Mouse (Mus musculus): ENCODE measurements around the gene Olfr520. TPM values are rescaled to one million over a fixed set of nuclear protein-coding genes. Genes with fewer than 3 reads are reported as not detected.
"Not testable (repeated sequence)": the region's sequence is repeated elsewhere in the genome, so short reads cannot be mapped to it uniquely, and the experiment has no call there.

Gene Olfr520
- total RNA-seq (2021) = under 1 TPM in 1 of 2 experiments, not detected in 1; 0.31 TPM
- long read RNA-seq, experiment 1 = 0 reads
- long read RNA-seq, experiment 2 = 0 reads

DNA sequence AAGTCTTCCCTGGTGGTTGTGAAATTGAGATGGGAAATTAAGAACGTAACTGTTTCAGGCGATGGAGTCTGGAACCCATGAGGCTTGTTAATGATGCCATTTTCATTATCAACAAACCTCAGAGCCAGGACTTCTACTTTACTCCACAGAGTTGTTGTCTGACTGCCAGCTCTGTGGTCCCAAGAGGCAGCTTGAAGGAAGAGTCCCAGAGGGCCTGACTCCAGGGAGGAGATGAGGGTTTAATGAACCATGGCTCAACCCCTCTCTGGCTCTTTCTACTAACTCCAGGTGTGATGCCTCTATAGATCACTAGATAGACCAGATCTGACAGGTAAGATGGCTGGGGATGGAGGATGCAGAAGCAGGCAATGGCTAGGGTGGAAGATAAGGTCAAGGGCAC lies at the start of gene Olfr520:
TSS of gene Olfr520 (plus strand) at position 301 of the 400 bp plus-strand sequence.
- intact Hi-C loops (cut with DNase I; ENCODE audit: low total_unique reads) = no loop called here
- DNase-seq = no peak

DNA sequence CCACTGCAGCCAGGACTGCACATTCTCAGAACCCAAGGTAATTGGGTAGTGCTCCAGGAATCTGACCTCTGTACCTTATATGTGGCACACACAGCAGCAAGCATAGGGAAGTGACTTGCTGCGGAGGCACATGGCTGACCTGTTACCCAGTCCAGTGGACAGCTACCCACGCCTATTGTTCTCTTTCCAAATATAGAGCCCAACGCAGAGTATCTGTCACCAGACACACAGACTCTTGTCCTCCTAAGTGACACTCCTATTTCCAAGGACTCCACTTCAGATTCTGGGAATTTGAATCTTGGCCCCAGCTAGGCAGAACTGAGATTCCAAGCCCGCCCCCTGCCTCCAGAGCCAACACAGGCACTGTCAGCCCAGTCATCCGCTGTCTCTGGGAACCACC lies 49.3 kb upstream of the Olfr520 start:
- intact Hi-C loops (cut with DNase I; ENCODE audit: low total_unique reads) = no loop called here
- no peak for DNase-seq

DNA sequence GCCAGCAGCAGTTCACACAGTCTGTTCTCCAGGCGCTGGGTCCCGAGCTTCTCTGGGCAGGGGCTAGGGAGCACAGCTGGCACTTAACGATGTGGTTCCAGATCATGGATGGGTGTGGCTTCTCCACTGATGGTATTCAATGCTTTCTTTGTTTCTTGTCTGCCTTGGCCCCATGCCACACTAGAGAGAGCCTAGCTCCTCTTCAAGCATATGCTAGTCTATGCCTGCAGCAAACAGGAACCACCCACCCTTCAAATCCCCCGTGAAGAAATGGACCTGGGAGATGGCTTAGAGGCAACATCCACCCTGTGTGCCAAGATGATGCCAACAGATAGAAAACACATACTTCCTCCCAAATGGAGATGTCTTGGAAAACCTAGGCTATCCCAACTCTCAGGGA lies 46.0 kb upstream of the Olfr520 start:
- intact Hi-C loops (cut with DNase I; ENCODE audit: low total_unique reads) = no loop called here
- DNase-seq = no peak

DNA sequence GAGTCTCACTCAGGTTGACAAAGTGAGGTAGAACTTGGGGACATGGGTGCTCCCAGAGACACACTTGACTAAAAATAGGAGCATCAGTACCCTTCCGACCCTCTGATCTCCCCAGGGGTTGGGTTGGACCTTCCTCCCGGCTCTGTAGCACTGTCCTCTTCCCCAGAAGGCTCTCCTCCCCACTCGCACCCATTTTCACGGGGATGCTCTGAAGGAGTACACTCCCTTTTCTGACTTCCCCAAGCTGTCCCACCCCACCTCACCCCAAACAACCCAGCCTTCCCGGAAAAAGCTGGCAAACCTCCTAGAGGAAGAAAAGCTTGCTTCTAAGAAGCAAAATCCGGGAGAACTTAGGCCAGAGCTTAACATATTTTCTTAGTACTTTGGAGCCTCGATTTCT lies 39.3 kb upstream of the Olfr520 start:
- intact Hi-C loops (cut with DNase I; ENCODE audit: low total_unique reads) = no loop called here
- no peak for DNase-seq

DNA sequence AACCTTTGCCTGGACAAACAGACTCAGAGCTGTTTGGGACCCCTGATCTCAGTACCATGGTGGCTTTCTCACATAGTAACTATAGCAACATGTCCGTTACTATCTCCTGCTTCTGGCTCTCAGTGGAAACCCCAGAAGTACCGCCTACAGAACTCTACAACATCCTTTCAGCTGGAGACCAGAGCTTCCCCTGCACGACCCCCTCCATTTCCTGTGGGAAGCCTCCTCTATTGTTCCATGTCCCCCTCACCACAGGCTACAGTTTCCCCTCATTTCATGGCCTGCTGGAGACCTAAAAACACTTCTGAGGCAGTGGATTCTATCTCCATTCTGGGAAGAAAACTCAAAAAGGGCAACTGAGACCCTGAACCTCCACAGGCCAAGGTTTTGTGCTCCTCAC lies 37.7 kb upstream of the Olfr520 start:
- intact Hi-C loops (cut with DNase I; ENCODE audit: low total_unique reads) = no loop called here
- DNase-seq = no peak

DNA sequence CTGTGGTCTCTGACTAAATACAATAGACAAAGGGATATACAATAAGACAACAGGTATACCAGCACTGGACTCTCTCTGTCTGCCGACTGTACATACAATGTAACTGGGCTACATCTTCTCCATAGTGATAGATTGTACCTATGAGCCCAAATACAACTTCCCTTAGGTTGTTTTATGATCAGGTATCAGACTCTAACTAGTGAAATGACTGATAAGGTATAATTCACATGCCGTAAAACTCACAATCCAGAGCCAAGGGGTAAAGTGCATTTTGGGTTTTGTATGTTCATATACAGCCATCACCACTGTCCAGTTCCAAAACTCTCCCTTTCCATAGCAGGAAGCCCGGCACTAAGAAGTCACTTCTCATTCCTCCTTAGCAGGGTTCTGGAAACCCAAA lies 36.7 kb upstream of the Olfr520 start:
- DNase-seq = no peak
- intact Hi-C loops (cut with DNase I; ENCODE audit: low total_unique reads) = no loop called here

DNA sequence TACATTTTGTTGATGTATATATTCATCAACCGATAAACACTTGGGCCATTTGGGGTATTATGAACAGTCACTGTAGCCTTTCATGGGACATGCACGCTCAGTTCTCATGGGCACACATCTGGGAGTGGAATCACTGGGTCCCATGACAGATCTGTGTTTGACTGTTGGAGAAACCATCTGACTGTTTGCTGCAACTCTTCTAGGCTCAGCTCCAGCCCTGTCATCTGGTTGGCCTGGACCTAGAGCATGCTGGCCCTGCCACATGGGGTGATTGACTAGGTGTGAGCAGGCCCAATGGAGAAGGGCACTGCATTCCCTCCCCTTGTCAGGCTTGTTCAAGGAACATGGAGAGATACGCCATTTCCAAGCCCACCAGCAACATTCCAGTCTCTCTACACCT lies 36.1 kb upstream of the Olfr520 start:
- intact Hi-C loops (cut with DNase I; ENCODE audit: low total_unique reads) = no loop called here
- DNase-seq = no peak

DNA sequence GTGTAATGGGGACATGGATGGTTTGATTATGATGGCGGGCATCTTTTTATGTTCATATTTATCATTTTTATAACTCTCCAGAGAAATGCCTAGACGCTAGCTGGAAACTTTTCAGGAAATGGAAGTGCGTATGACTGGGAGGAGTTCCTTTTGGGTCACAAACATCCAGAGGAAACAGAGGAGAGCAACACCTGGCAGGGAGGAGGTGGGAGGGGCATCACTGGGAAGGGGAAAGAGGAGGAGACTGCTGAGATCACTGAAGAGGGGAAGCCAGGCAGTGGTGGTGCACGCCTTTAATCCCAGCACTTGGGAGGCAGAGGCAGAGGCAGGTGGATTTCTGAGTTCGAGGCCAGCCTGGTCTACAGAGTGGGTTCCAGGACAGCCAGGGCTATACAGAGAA lies 35.6 kb upstream of the Olfr520 start:
- DNase-seq; intact Hi-C loops (cut with DNase I; ENCODE audit: low total_unique reads): not testable (repeated sequence)

DNA sequence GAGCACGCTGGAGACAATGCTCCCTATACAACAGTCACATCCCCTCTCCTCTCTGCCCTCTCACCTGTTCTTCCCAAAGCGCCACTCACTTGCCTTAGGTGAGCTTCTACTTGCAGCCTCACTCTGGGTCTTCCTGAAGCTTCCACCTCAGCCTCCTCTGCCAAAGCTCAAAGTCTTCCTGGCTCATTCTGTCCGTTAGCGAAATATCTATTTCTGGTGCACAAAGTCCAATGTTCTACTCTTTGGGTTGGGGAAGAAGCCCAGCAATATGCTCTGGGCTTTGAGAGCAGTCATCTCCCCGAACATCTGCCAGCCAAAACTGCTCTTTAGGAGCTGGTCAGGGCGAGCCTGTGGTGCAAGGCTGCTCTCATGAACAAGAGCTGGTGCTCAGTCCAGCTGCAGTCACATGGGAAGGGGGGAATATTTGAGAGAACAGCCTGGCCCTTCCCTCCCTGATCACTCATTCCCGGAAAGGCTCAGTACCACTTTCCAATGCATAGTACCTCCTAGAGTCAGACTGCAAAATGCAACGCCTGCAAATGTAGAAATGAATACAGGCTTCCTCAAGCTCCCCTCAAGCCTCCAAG lies 34.5 kb upstream of the Olfr520 start:
- intact Hi-C loops (cut with DNase I; ENCODE audit: low total_unique reads) = no loop called here

DNA sequence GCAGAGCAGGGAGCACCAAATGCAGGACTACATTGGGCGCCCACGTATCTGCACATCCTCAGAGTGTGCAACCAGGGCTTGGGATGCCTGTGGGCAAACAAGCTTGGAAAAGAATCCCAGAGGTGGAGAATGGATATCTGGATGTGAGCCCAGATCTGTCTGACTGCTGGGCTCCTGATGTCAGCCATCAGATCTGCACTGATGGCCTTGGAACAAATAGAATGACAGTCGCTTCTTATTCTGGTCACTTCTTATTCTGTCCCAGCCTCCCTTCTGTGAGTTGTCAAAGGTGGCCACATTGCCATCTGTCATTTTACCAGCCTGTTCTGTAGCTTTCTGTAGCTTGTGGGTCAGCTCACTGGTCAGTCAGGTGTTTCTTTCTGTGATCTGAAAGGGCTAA lies 31.5 kb upstream of the Olfr520 start:
- DNase-seq = no peak
- intact Hi-C loops (cut with DNase I; ENCODE audit: low total_unique reads) = no loop called here

More for the DNA sequence above, 34.5 kb upstream of the Olfr520 start:
- no peak for DNase-seq

DNA sequence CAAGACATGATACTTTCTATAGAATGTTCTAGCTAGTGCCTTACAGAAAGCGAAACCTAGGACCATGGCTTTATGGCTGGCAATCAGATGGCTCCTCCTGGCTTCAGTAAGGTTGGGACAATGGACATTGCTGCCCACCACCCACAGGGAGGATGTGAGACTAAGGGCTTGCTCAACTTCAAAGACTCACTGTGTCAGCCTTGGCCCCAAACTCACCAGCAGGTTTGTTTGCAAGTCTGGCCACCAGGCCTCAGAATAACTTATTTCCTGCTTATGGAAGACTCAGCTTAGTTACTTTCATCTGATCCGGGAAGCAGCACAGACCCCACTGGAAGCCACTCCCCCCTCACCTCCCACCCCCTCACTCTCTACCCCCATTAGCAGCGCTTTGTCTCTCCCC lies 31.0 kb upstream of the Olfr520 start:
- no peak for DNase-seq

DNA sequence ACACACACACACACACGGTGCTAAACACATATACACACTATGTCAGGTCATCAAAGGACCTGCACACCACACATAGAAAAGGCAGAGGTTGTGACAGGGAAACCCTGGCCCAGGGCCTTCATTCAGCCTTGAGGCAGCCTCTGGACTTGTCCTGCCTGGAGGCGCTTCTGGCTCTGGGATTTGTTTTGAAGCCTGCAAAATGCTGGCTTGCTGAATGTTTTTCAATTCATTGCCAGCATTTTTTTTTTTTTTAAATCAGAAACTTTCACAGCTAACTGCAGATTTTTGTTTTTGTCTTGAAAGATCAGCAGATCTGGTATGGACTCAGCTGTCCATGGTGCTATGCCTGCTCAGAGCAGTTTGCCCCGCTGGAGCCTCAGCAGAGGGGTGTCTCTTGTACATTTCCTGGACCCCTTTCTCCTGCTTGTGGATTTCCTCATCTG lies 30.3 kb upstream of the Olfr520 start:
- peak; percentile 62 for DNase-seq
- intact Hi-C loops (cut with DNase I; ENCODE audit: low total_unique reads) = no loop called here

More for the DNA sequence above, 31.0 kb upstream of the Olfr520 start:
- intact Hi-C loops (cut with DNase I; ENCODE audit: low total_unique reads) = no loop called here

DNA sequence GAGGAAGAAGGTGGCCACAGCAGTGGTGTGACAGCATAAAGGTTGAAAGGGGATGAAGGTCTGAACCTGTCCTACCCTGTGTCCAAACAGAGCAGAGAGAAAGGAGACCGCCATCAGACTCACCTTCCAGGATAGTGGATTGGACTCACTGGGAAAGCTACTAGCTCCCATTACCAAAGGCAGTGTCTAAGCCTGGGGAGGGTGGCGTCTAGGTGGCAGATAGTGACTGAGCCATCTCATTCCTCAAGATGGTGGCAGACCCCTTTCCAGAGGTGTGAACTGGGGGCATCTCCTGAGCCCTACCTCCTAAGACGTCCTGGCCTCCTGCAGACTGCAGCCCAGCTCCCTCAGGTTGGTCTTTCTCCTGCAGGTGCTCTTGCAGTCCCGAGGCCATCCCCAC lies 29.4 kb upstream of the Olfr520 start:
- no peak for DNase-seq
- intact Hi-C loops (cut with DNase I; ENCODE audit: low total_unique reads) = no loop called here

DNA sequence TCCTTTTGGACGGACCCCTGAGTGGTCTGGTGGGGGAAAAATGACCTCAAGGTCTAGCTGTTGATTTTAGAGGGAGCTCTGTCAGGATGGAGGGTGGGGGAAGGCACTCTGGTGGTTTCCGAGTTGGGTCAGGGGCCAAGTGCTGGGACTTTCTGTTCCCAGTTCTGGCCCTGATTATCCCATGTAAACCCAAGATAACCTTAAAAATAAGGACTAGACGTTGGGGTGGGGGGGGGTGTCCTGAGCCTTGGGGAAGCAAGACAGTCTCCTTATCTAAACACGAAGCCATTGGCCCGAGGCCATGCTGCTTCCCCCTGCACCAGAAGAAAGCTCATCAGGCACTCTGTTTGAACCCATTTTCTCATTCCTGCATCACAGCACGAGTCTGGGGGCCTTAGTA lies 27.9 kb upstream of the Olfr520 start:
- DNase-seq = no peak
- intact Hi-C loops (cut with DNase I; ENCODE audit: low total_unique reads) = no loop called here

DNA sequence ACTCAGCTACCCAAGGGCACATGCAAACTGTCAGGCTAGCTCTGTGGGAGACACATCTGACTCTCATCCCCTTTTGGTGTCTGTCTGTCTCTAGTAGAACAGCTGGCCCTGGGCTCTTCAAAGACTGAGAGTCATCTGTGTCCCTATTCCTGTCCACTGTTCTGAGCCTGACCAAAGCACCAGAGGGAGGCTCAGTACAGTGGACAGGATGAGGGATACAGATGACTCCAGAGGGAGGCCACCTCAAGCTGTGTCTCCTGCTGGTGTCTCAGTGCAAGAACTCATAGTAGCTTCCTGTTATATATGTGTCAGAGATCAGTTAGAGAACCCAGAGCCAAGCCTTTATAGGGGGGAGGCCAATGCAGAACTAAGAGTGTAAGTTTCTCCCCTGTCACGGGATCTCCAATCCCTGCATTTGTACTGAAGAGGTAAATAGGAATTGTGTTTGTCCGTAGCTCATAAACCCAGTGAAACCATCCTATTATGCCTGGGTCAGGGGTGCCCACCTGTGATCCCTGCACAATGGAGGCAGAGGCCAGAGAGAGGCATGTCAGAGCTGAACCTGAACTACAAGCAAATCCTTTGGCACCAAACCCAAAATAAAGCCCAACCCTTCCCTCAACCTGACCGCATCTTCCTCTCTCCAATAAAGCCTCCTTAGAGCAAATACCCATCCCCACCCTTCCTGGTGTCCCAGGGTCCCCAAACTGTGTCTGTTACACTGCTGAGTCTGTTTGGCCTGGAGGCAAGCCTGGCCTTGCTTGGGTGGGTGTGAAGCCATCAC lies 25.1 kb upstream of the Olfr520 start:
- intact Hi-C loops (cut with DNase I; ENCODE audit: low total_unique reads) = loop anchor here (5.0 kb wide), 1 partner anchor 33 kb away; no protein-coding TSS in a partner anchor
- DNase-seq = no peak

DNA sequence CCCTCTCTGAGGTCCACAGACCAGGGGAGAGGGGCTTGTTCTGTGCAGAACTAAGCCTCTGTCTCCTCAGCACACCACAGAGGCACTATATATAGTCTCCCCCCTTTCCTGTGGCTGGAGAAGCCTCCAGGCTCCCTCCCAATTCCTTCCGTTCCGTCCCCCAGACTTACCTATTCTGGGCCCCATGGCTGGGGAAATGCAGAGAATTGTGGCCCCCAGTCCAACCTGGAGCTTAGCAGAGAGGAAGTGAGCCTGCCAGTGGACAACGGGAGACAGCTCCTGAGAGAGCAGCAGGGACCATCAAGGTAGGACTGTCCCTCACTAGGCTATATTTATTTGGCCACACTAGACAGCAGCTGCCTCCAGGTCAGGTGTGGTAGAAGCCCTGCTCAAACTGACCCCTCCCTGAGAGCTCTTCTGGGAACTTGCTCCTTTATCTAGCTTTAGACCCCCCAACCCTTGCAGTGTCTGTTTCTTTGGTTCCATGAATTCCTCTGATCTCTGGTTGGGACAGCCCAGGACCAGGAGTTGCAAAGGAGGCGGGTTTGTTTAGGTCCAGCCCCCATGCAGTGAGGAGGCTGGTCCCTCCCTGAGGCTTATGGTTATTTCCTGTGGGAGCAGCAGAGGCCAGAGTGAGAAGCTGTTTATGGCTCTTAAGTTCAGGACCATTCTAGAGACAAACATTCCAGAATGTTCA lies 23.6 kb upstream of the Olfr520 start:
- intact Hi-C loops (cut with DNase I; ENCODE audit: low total_unique reads) = loop anchor here (5.0 kb wide), 1 partner anchor 34 kb away; no protein-coding TSS in a partner anchor
- DNase-seq = peak; percentile 43

DNA sequence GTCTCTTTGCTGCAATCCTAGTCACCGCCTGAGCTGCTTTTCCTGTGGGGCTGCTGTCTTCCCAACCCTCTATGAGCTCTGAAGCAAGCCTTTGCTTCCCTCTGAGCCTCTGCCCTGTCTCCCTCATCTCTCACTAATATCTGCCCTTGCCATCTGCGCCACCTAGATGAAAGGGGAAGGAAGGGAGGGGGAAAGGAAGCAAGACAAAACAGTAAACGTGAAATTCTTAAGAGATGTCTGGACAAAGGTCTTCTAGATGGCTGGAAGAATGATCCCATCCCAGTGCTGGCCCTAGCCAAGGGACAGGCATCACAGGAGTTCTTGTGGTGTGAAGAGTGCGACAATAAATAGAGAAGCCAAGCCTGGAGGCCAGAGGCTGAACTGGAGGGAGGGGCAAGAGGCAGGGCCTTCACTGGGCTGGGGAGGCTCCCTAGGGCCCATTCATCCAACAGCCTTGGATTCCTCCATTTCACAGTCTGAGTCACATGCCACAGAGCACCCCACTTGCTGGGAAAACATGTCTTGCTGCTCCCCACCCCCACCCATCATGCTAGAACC lies 23.0 kb upstream of the Olfr520 start:
- intact Hi-C loops (cut with DNase I; ENCODE audit: low total_unique reads) = loop anchor here (5.0 kb wide), 1 partner anchor 35 kb away; no protein-coding TSS in a partner anchor
- peak; percentile 52 for DNase-seq

DNA sequence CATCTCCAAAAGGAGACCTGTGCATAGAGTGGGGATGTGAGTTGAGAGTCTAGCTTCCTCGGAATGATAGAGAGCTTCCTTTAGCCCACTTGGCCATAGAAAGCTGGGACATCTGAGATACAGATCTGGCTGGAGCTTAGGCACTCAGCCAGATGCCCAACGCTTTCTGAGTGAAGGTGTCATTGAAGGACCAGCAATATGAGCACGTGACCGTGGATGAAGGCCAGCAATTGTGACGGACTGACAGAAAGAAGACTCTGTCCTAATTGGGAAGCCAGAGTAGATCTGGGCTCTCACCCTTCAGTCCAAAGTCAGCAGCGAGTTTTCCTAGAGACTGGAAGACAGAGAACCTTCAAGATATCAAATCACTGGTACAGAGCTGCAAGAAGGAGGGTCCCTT lies 22.4 kb upstream of the Olfr520 start:
- no peak for DNase-seq
- intact Hi-C loops (cut with DNase I; ENCODE audit: low total_unique reads) = loop anchor here (5.0 kb wide), 1 partner anchor 35 kb away; no protein-coding TSS in a partner anchor

DNA sequence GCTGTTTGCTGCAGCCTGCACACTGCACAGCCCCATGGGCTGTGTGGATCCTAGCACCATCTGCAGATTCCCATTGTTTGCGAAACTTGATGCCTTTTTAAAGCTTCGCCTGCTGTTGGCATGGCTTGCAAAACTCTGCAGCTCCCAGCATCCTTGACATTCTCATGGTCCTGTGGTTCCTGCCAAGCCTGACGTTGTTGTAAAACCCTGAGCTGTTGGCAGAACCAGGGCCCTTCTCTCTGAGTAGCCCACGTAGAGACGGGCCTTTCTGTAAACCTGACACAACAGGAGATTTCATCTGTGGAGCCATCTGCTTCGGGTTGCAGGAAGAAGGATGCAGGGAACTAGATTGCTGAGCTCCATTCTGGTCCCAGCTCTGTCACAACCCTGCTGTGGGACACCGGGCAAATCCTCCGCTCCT lies 21.8 kb upstream of the Olfr520 start:
- intact Hi-C loops (cut with DNase I; ENCODE audit: low total_unique reads) = loop anchor here (5.0 kb wide), 1 partner anchor 36 kb away; no protein-coding TSS in a partner anchor
- no peak for DNase-seq

DNA sequence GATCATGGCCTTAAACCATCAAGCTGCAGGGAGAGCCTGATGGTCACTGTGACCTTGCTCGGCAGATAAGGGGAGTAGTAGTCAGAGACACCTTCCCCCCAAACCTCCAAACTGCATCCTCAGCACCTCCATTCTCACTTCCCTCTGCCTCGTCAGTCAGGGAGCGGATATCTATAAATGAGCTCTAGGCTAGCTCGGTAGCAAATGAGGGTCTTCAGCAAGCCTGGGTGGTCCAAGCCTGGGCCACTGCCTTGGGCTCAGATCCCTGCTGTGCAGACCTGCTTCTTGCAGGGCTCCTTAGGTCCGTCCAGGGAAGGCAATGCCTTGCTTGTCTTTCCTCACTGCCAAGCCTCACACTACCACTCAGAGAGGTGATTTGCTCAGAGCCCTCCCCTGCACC lies 21.3 kb upstream of the Olfr520 start:
- intact Hi-C loops (cut with DNase I; ENCODE audit: low total_unique reads) = loop anchor here (5.0 kb wide), 1 partner anchor 36 kb away; no protein-coding TSS in a partner anchor
- DNase-seq = no peak

All from gastrocnemius, postnatal 14 days (tissue).